Mouse (Mus musculus): ENCODE measurements around the gene Psmb4. TPM values are rescaled to one million over a fixed set of nuclear protein-coding genes. Genes with fewer than 3 reads are reported as not detected.

Gene Psmb4
- total RNA-seq, 2 experiments from 2014 or later: 326 to 345 TPM

Other genes starting within 250 kb of the Psmb4 start
- not detected for gene Gm10972, start 243.8 kb downstream of the Psmb4 start, total RNA-seq (2021)
- gene Tuft1, start 228.1 kb downstream of the Psmb4 start, total RNA-seq (2021): 10 to 100 TPM; 13.7 to 15.4 TPM
- gene Selenbp2, start 193.4 kb downstream of the Psmb4 start, total RNA-seq (2021): 10 to 100 TPM in 1 of 2 experiments, 1 to 10 TPM in 1; 6.1 to 12.9 TPM
- 1 to 10 TPM; 3.7 to 6.2 TPM for gene Cgn, start 100.5 kb downstream of the Psmb4 start, total RNA-seq (2021)
- gene Pogz, start 49.4 kb downstream of the Psmb4 start, total RNA-seq (2021): 10 to 100 TPM; 59.0 to 63.0 TPM
- 10 to 100 TPM; 50.8 to 55.9 TPM for gene Selenbp1, start 46.1 kb upstream of the Psmb4 start, total RNA-seq (2021)
- 10 to 100 TPM; 35.8 to 37.6 TPM for gene Rfx5, start 67.1 kb upstream of the Psmb4 start, total RNA-seq (2021)
- gene Pi4kb, start 87.8 kb upstream of the Psmb4 start, total RNA-seq (2021): 10 to 100 TPM; 51.8 to 56.2 TPM
- 10 to 100 TPM; 76.5 to 81.4 TPM for gene Zfp687, start 128.5 kb upstream of the Psmb4 start, total RNA-seq (2021)
- gene Psmd4, start 155.7 kb upstream of the Psmb4 start, total RNA-seq (2021): 100 to 1,000 TPM; 243 to 263 TPM
- 10 to 100 TPM; 51.6 to 54.5 TPM for gene Pip5k1a, start 220.0 kb upstream of the Psmb4 start, total RNA-seq (2021)
- gene Vps72, start 224.1 kb upstream of the Psmb4 start, total RNA-seq (2021): 10 to 100 TPM; 89.3 to 93.0 TPM
- gene Tmod4, start 237.5 kb upstream of the Psmb4 start, total RNA-seq (2021): 1 to 10 TPM; 3.7 to 7.8 TPM
- gene Scnm1, start 247.1 kb upstream of the Psmb4 start, total RNA-seq (2021): 10 to 100 TPM; 53.4 to 53.9 TPM
- 10 to 100 TPM; 10.7 to 11.5 TPM for gene Lysmd1, start 247.1 kb upstream of the Psmb4 start, total RNA-seq (2021)